Mouse (Mus musculus): ENCODE results near the gene Rpl7a.

Rpl7a gene

GRCm38 (mm10) chr2:26913416-26914147 is 3.0 kb downstream of the Rpl7a start:
- in situ Hi-C loops (cut with MboI, MseI): no loop called here

GRCm38 (mm10) chr2:26914148-26914941 is 3.8 kb downstream of the Rpl7a start:
- in situ Hi-C loops (cut with MboI, MseI): no loop called here

GRCm38 (mm10) chr2:26915927-26916728 is 5.6 kb downstream of the Rpl7a start, which contains the start of the genes Surf2 and Surf1:
Surf2 (plus strand) TSS chr2:26916367.
Surf1 (minus strand) TSS chr2:26916530.
- in situ Hi-C loops (cut with MboI, MseI): no loop called here

DNA sequence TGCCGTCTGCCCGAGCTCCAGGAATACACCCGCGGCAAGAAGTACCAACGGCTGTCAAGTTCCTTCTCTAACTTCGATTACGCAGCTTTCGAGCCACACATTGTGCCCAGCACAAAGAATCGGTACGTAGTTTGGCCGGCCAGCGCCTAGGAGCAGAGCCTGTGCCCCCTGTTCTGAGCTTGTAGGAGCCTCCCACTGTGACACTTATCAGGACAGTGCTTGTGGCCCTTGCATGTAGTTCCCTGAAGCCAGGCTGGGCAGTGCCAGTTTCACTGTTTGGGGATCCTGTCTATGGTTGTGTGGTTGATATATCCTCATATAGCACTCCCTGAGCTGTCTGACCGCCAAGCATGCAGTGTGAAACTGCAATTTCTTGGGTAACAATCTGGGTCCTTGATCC is 6.2 kb downstream of the Rpl7a start:
- in situ Hi-C loops (cut with MboI, MseI): no loop called here

DNA sequence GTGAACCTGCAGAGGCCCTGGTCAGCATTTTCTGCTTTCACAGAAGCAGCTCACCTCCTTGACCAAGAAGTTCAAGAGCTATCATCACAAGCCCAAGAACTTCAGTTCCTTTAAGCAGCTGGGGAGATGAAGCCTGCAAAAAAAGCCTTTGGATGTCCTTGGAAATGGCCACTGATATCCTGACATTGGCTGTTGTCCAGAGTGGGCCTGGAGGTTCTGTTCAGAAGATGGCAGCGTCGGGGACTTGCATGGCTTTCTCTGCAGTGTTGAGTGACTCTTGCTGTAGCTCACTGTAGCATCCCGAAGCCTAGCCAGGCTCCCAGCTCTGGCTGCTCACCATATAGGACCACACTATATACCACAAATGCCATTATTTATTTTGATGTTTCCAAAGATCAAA is 9.1 kb downstream of the Rpl7a start:
- in situ Hi-C loops (cut with MboI, MseI): no loop called here

DNA sequence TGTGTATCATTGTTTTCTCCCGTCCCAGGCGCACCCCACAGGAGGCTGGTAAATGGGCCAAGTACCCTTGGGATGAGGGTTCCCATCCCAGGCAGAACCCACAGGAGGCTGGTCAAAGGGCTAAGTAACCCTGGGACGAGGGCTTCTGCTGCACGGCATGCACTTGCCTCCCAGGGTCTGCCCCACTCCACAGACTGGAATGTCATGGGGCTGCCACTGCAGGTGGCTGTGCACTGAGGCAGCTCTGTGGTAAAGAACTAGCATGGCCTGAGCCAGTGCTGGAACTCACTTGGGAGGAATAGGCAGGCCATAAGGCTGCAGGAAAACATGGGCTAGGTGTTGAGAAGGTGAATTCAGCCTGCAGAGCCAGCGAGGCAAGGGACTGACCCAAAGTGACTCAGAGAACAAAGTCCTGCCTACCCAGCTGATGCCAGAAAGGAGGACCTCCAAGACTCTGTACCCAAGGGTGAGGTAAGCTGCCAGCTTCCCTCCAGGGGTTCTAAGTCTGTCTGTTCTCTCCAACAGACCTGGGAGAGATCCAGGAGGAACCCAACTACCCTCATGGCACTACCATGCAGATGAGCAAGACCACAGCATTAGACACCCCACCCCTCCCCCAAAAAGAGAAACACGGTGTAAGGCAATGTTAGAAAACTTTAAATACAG is 9.8 kb downstream of the Rpl7a start:
- in situ Hi-C loops (cut with MboI, MseI): no loop called here

- in situ Hi-C loops (cut with MboI, MseI): no loop called here
Measured at GRCm38 (mm10) chr2:26921784-26922183, 11.2 kb downstream of the Rpl7a start.

DNA sequence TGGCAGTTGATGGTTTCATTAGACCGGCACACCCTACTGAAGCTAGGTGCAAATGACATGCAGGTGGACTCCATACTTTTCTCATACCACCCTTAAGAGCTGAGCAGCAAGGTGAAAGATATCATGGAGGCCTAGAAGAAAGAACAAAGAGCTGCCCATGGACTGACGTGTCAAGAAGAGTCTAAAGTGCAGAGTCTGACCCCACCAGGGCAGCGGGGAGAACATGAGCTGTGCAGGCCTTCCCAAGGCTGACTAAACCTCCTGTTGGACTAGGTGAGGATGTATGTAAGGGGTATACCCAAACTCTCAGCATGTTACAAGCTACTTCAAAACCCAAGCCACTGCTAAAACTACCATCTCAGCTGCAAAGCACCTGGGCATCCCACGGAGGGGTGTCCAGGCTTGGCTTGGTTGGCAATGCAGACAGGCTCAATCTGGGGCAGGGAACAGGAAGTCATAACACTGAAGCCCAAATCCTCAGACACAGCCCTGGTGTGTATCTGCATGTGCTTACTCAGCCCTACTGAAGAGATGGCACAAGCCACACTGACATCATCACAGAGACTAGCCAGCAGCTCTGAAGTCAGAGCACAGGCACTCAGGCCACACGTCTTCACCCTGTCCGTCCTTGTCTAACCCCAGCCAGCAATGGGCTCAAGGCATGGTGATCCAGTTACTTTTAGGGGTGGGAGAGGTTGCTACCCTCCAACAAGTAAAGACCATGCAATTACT is 17.3 kb downstream of the Rpl7a start:
- in situ Hi-C loops (cut with MboI, MseI): no loop called here

DNA sequence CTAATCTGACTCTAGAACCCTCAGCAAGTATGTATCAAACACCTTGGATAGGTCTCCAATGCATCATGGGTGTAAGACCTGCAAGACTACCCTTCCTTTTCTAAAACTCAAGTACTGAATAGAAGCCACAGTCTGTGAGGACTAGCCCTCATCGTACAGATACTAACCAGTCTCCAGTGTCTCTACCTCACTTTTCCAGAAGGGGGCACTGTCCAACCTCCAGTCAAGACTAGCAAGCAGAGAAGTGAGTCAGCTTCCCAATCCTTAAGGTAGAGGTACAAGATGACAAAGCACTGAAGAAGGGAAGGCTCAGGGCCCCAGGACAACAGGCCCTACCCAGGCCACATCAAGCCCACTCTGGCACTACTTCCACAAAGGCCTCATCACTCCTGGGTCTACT is 19.8 kb downstream of the Rpl7a start:
- in situ Hi-C loops (cut with MboI, MseI): no loop called here

GRCm38 (mm10) chr2:26932473-26933303 is 22.1 kb downstream of the Rpl7a start:
- in situ Hi-C loops (cut with MboI, MseI): no loop called here

DNA sequence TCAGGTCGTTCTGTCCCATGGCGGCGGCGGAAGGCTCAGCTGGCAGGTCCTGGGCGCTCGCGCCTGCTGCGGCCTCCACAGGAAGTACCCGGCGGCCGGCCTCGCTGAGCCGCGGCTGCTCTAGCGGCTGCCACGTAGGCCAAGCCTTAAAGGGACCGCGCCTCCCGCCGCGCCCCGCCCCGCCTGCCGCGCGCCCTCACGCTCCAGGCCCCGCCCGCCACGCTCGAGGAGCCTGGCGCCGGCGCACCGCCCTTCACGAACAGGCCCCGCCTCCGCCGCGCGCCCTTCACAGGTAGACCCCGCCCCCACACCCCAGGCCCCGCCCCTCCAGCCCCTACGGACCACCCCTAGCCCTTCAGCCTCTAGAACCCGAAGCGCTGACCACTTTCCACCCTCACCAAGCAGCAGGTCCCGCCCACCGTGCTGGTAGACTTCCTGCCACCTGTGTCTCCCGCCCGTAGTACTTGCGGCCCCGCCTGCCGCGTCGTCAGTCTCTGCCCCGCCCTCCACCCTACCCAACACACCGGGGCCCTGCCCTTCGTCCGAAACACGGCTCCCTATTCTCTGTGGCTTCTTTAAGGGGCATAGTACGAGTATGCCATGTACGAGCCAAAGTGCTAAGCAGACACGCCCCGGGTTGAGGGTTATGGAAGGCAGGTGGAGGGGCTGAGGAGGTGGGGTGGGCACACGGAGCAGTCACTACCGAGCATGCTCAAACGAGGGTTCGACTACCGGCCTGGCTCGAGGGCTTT is 22.9 kb downstream of the Rpl7a start, which contains the start of the genes Surf4 and Stkld1:
Surf4 (minus strand) TSS at position 625 of the 752 bp plus-strand sequence.
Stkld1 (plus strand) TSS at position 744 of the 752 bp plus-strand sequence.
- in situ Hi-C loops (cut with MboI, MseI): no loop called here

DNA sequence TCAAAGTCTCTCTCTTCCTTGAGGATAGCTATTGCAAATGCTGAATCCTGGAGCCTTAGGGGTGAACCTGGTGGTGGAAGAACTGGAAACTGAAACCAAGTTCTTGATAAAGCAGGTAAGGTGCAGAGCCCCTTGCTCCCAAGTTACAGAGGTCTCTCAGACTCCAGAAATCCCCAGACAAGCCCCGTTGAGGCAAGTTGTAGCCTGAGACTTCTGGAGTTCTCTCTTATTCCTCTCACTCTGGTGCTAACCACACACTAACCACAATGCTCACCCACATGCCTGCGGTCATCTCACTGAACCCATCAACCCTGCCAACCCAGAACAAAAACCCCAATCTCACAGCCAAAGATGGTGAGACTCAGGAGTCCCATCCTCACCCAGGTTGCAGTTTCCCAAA is 24.7 kb downstream of the Rpl7a start:
- in situ Hi-C loops (cut with MboI, MseI): no loop called here

GRCm38 (mm10) chr2:26936425-26936824 is 25.9 kb downstream of the Rpl7a start:
- in situ Hi-C loops (cut with MboI, MseI): no loop called here

GRCm38 (mm10) chr2:26941539-26941938 is 31.0 kb downstream of the Rpl7a start:
- in situ Hi-C loops (cut with MboI, MseI): no loop called here

DNA sequence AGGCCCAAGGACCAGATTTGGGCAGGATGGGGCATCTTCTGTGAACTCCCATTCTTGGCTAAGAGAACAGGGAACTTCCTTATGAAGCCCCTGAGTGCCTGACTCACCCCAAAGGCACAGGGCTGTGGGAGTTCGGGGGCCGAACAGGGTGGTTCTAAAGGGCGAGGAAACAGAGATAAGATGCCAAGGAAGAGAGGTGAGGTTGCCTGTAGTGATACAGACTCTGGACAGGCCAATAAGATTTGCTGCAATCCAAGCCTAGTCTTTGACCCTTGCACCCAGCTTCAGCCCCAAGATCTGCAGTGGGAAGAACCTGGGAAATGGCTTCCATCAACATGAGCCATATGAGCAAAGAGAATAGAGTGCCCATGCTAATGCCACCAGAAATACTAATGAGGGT is 32.7 kb downstream of the Rpl7a start:
- in situ Hi-C loops (cut with MboI, MseI): no loop called here

- in situ Hi-C loops (cut with MboI, MseI): no loop called here
Measured at GRCm38 (mm10) chr2:26950411-26950810, 39.8 kb downstream of the Rpl7a start.

GRCm38 (mm10) chr2:26951346-26951905 is 40.9 kb downstream of the Rpl7a start:
- in situ Hi-C loops (cut with MboI, MseI): no loop called here

DNA sequence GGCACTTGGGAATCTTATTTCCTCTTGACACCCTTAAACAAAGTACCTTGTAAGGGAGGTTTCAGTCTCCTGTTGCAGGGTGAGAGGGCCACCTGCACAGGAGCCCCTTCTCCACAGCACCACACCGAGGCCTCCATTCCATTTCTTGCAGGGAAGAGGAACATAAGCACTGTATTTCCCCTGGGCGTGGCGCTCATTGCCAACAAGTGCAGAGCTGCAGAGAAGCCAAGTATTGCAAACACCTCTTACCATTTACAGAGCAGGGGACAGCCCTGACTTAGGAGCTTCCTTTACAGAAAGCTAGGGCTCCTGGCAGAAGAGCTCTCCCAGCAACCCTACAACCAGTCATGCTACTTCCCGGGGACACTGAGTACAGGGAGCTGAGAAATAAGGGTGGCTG is 41.6 kb downstream of the Rpl7a start:
- in situ Hi-C loops (cut with MboI, MseI): no loop called here

- in situ Hi-C loops (cut with MboI, MseI): no loop called here
Measured at GRCm38 (mm10) chr2:26952866-26953265, 42.3 kb downstream of the Rpl7a start.

Data from T-helper 2 cell (primary cell).